ENCODE assay signal across 8 mouse cellular contexts in genomic region chr7:65393704-65394452, GRCm38 (mm10).
DNase-seq lines count a peak whose midpoint lies in the region; ATAC-seq lines count a peak whose summit lies in the region.

No protein-coding gene starts in this region.

- H3K4me2 ChIP-seq in kidney, embryonic 14.5 days (replicated peaks; ENCODE audit: low read depth, low read length): peak overlapping the region; percentile 30
- H3K4me2 ChIP-seq in hindbrain, embryonic 12.5 days (replicated peaks): peak overlapping the region; percentile 41
- H3K4me2 ChIP-seq in midbrain, embryonic 14.5 days (ENCODE audit: low read length): peak overlapping the region; percentile 41

- no peaks in the 10 kb centered on the region for H3K36me3 ChIP-seq in kidney, embryonic 14.5 days (ENCODE audit: control insufficient read depth, insufficient read depth, low read length)
- H3K36me3 ChIP-seq in hindbrain, embryonic 12.5 days: no peaks in the 10 kb centered on the region
- H3K36me3 ChIP-seq in midbrain, embryonic 14.5 days (ENCODE audit: control insufficient read depth, insufficient read depth, low read length): no peaks in the 10 kb centered on the region

- no peaks in the 10 kb centered on the region for H3K9me3 ChIP-seq in kidney, embryonic 14.5 days (ENCODE audit: control insufficient read depth, low read length)
- no peaks in the 10 kb centered on the region for H3K9me3 ChIP-seq in hindbrain, embryonic 12.5 days (replicated peaks)
- H3K9me3 ChIP-seq in midbrain, embryonic 14.5 days (ENCODE audit: control insufficient read depth, low read length): no peaks in the 10 kb centered on the region

- H3K9ac ChIP-seq in kidney, embryonic 14.5 days (ENCODE audit: low read depth, low read length): peak overlapping the region; percentile 2; the same call in 1 of the 2 replicates
- no peak overlapping the region for H3K9ac ChIP-seq in hindbrain, embryonic 12.5 days
- no peak overlapping the region for H3K9ac ChIP-seq in midbrain, embryonic 14.5 days (replicated peaks; ENCODE audit: low read length)

- H3K27me3 ChIP-seq in kidney, embryonic 14.5 days (ENCODE audit: control insufficient read depth, insufficient read depth, low read length): no peaks in the 10 kb centered on the region
- no peaks in the 10 kb centered on the region for H3K27me3 ChIP-seq in hindbrain, embryonic 12.5 days
- no peaks in the 10 kb centered on the region for H3K27me3 ChIP-seq in midbrain, embryonic 14.5 days (ENCODE audit: control insufficient read depth, insufficient read depth, low read length)

- peaks cover 19% of the 10 kb centered on the region; the same call in 1 of the 2 replicates for H3K4me1 ChIP-seq in kidney, embryonic 14.5 days (ENCODE audit: control insufficient read depth, insufficient read depth, low read length)
- peaks cover 15% of the 10 kb centered on the region for H3K4me1 ChIP-seq in hindbrain, embryonic 12.5 days
- H3K4me1 ChIP-seq in midbrain, embryonic 14.5 days (ENCODE audit: control insufficient read depth, insufficient read depth, low read length): peaks cover 12% of the 10 kb centered on the region

- WGBS in kidney, embryonic 14.5 days: 4% methylated on average over 17 of the region's 17 CpGs
- 13% methylated on average over 17 of the region's 17 CpGs for WGBS in hindbrain, embryonic 12.5 days
- 16% methylated on average over 17 of the region's 17 CpGs for WGBS in midbrain, embryonic 14.5 days

- no peak overlapping the region for H3K4me3 ChIP-seq in kidney, embryonic 14.5 days (ENCODE audit: low read length)
- no peak overlapping the region for H3K4me3 ChIP-seq in hindbrain, embryonic 12.5 days
- H3K4me3 ChIP-seq in midbrain, embryonic 14.5 days (replicated peaks; ENCODE audit: low read depth, low read length): no peak overlapping the region

- no peak for DNase-seq in kidney, adult 9 months
- DNase-seq in embryo, embryonic 10 days (ENCODE audit: low spot score): peak; percentile 64
- DNase-seq in midbrain, embryonic 14.5 days: peak; percentile 18
- no peak for DNase-seq in urinary bladder, postnatal 10 days (ENCODE audit: low spot score)
- DNase-seq in cerebellum, postnatal 14 days: no peak
- no peak for DNase-seq in layer of hippocampus, adult 8-10 months (ENCODE audit: low spot score in 2 of 2)

- peak overlapping the region; percentile 30; the same call in 1 of the 2 replicates for H3K27ac ChIP-seq in kidney, embryonic 14.5 days (ENCODE audit: low read depth, low read length)
- H3K27ac ChIP-seq in hindbrain, embryonic 12.5 days: no peak overlapping the region
- no peak overlapping the region; the same call in 1 of the 2 replicates for H3K27ac ChIP-seq in midbrain, embryonic 14.5 days (replicated peaks; ENCODE audit: low read depth, low read length)

- ATAC-seq in kidney, embryonic 14.5 days (ENCODE audit: low FRiP score, low TSS enrichment): peak; percentile 75
- 0 out of 2 replicates have a peak, but pooled peaks have one; percentile 29 for ATAC-seq in hindbrain, embryonic 12.5 days (ENCODE audit: low FRiP score)
- ATAC-seq in midbrain, embryonic 14.5 days (ENCODE audit: low FRiP score, low TSS enrichment): no peak

Comparison
In these comparisons a context has a peak if more than half of its experiments do, and no peak if none do; other contexts are left out.
1. DNase-seq: peak in embryo, embryonic 10 days (single experiment) and midbrain, embryonic 14.5 days (single experiment); none in kidney, adult 9 months (single experiment), urinary bladder, postnatal 10 days (single experiment), cerebellum, postnatal 14 days (0 of 2) and layer of hippocampus, adult 8-10 months (0 of 2).
2. Peak in every context shown above with its lines, with median percentiles within 50 percentile points of each other: H3K4me2 ChIP-seq.